Mouse (Mus musculus): ENCODE data around the gene Rasl10a. TPM values are rescaled to one million over a fixed set of nuclear protein-coding genes. Genes with fewer than 3 reads are reported as not detected.
A peak's percentile ranks its signal among the peaks of the same experiment; 100 is the strongest.

Rasl10a gene
- total and polyA plus RNA-seq, 2 experiments from 2014 or later = 4.7 to 4.8 TPM

GRCm38 (mm10) chr11:5015720-5016119 lies 42.2 kb upstream of the Rasl10a start:
- peak; percentile 86 for ATAC-seq
- Histone ChIP-seq H3K36me3 (ENCODE audit: insufficient read depth, low read length) (peaks cover 70% of the 10 kb centered on the region), H3K9ac (replicated peaks; ENCODE audit: low read length) (no peak overlapping the region)

GRCm38 (mm10) chr11:5016286-5016685 lies 41.6 kb upstream of the Rasl10a start:
- 88% methylated on average over 5 of the region's 5 CpGs for WGBS
- Histone ChIP-seq H3K4me3 (ENCODE audit: low read length) (no peak overlapping the region), H3K4me2 (ENCODE audit: low read depth, low read length) (no peak overlapping the region), H3K4me1 (ENCODE audit: insufficient read depth, low read length) (no peaks in the 10 kb centered on the region), H3K36me3 (ENCODE audit: insufficient read depth, low read length) (peaks cover 70% of the 10 kb centered on the region), H3K9ac (replicated peaks; ENCODE audit: low read length) (no peak overlapping the region), H3K9me3 (ENCODE audit: low read length) (no peaks in the 10 kb centered on the region), H3K27ac (no peak overlapping the region), H3K27me3 (ENCODE audit: insufficient read depth, low read length) (no peaks in the 10 kb centered on the region)
- TF ChIP-seq CTCF (IDR thresholded peaks at IDR 0.05; ENCODE audit: low read depth) = no peak
- ATAC-seq (peak; percentile 33; the same call in 1 of the 2 replicates), DNase-seq (ENCODE audit: low spot score) (no peak)

More at GRCm38 (mm10) chr11:5015720-5016119, 42.2 kb upstream of the Rasl10a start:
- DNase-seq (ENCODE audit: low spot score) = peak; percentile 82
- Histone ChIP-seq H3K27ac (no peak overlapping the region), H3K4me3 (ENCODE audit: low read length) (no peak overlapping the region), H3K4me1 (ENCODE audit: insufficient read depth, low read length) (no peaks in the 10 kb centered on the region), H3K9me3 (ENCODE audit: low read length) (no peaks in the 10 kb centered on the region), H3K27me3 (ENCODE audit: insufficient read depth, low read length) (no peaks in the 10 kb centered on the region), H3K4me2 (ENCODE audit: low read depth, low read length) (no peak overlapping the region)
- WGBS = 57% methylated on average over 2 of the region's 2 CpGs
- peak; percentile 80 for TF ChIP-seq CTCF (IDR thresholded peaks at IDR 0.05; ENCODE audit: low read depth)

GRCm38 (mm10) chr11:5017506-5017905 lies 40.4 kb upstream of the Rasl10a start:
- DNase-seq (ENCODE audit: low spot score) = peak; percentile 46
- H3K36me3 ChIP-seq (ENCODE audit: insufficient read depth, low read length) = peaks cover 68% of the 10 kb centered on the region
- no peak for ATAC-seq
- H3K27ac ChIP-seq = no peak overlapping the region
- peak; percentile 64 for TF ChIP-seq CTCF (IDR thresholded peaks at IDR 0.05; ENCODE audit: low read depth)
- no peak overlapping the region for H3K4me2 ChIP-seq (ENCODE audit: low read depth, low read length)
- no peaks in the 10 kb centered on the region for H3K9me3 ChIP-seq (ENCODE audit: low read length)
- 61% methylated on average over 6 of the region's 6 CpGs for WGBS
- no peak overlapping the region for H3K4me3 ChIP-seq (ENCODE audit: low read length)
- no peaks in the 10 kb centered on the region for H3K4me1 ChIP-seq (ENCODE audit: insufficient read depth, low read length)
- H3K9ac ChIP-seq (replicated peaks; ENCODE audit: low read length) = no peak overlapping the region
- H3K27me3 ChIP-seq (ENCODE audit: insufficient read depth, low read length) = no peaks in the 10 kb centered on the region

- Histone ChIP-seq H3K36me3 (ENCODE audit: insufficient read depth, low read length) (peaks cover 71% of the 10 kb centered on the region), H3K27me3 (ENCODE audit: insufficient read depth, low read length) (no peaks in the 10 kb centered on the region), H3K4me1 (ENCODE audit: insufficient read depth, low read length) (no peaks in the 10 kb centered on the region), H3K4me3 (ENCODE audit: low read length) (no peak overlapping the region), H3K4me2 (ENCODE audit: low read depth, low read length) (no peak overlapping the region), H3K9ac (replicated peaks; ENCODE audit: low read length) (no peak overlapping the region), H3K9me3 (ENCODE audit: low read length) (no peaks in the 10 kb centered on the region), H3K27ac (no peak overlapping the region)
- no peak for TF ChIP-seq CTCF (IDR thresholded peaks at IDR 0.05; ENCODE audit: low read depth)
- whole genome bisulfite sequencing = 92% methylated on average over 1 of the region's 1 CpGs
- ATAC-seq = no peak
- no peak for DNase-seq (ENCODE audit: low spot score)
These were observed 32.8 kb upstream of the Rasl10a start for GRCm38 (mm10) chr11:5025108-5025507.

GRCm38 (mm10) chr11:5028228-5028627 lies 29.7 kb upstream of the Rasl10a start:
- ATAC-seq (no peak), DNase-seq (ENCODE audit: low spot score) (no peak)
- Histone ChIP-seq H3K4me1 (ENCODE audit: insufficient read depth, low read length) (no peaks in the 10 kb centered on the region), H3K4me3 (ENCODE audit: low read length) (no peak overlapping the region), H3K27me3 (ENCODE audit: insufficient read depth, low read length) (no peaks in the 10 kb centered on the region), H3K9ac (replicated peaks; ENCODE audit: low read length) (no peak overlapping the region), H3K4me2 (ENCODE audit: low read depth, low read length) (no peak overlapping the region), H3K36me3 (ENCODE audit: insufficient read depth, low read length) (peaks cover 76% of the 10 kb centered on the region), H3K27ac (no peak overlapping the region), H3K9me3 (ENCODE audit: low read length) (no peaks in the 10 kb centered on the region)
- 91% methylated on average over 7 of the region's 7 CpGs for WGBS
- TF ChIP-seq CTCF (IDR thresholded peaks at IDR 0.05; ENCODE audit: low read depth) = no peak

GRCm38 (mm10) chr11:5032706-5033105 lies 25.2 kb upstream of the Rasl10a start:
- DNase-seq (ENCODE audit: low spot score) (no peak), ATAC-seq (no peak)
- 93% methylated on average over 10 of the region's 10 CpGs for WGBS
- peaks cover 78% of the 10 kb centered on the region for H3K36me3 ChIP-seq (ENCODE audit: insufficient read depth, low read length)
- no peaks in the 10 kb centered on the region for H3K9me3 ChIP-seq (ENCODE audit: low read length)
- no peak overlapping the region for H3K9ac ChIP-seq (replicated peaks; ENCODE audit: low read length)
- H3K4me2 ChIP-seq (ENCODE audit: low read depth, low read length) = no peak overlapping the region
- no peaks in the 10 kb centered on the region for H3K27me3 ChIP-seq (ENCODE audit: insufficient read depth, low read length)
- no peak for TF ChIP-seq CTCF (IDR thresholded peaks at IDR 0.05; ENCODE audit: low read depth)
- no peaks in the 10 kb centered on the region for H3K4me1 ChIP-seq (ENCODE audit: insufficient read depth, low read length)
- H3K27ac ChIP-seq = no peak overlapping the region
- H3K4me3 ChIP-seq (ENCODE audit: low read length) = no peak overlapping the region

- ATAC-seq = no peak
- no peaks in the 10 kb centered on the region for H3K9me3 ChIP-seq (ENCODE audit: low read length)
- DNase-seq (ENCODE audit: low spot score) = peak; percentile 34
- no peak overlapping the region for H3K9ac ChIP-seq (replicated peaks; ENCODE audit: low read length)
- no peaks in the 10 kb centered on the region for H3K27me3 ChIP-seq (ENCODE audit: insufficient read depth, low read length)
- no peak overlapping the region for H3K27ac ChIP-seq
- H3K36me3 ChIP-seq (ENCODE audit: insufficient read depth, low read length) = peaks cover 77% of the 10 kb centered on the region
- TF ChIP-seq CTCF (IDR thresholded peaks at IDR 0.05; ENCODE audit: low read depth) = no peak
- WGBS = 75% methylated on average over 3 of the region's 3 CpGs
- no peak overlapping the region for H3K4me2 ChIP-seq (ENCODE audit: low read depth, low read length)
- H3K4me3 ChIP-seq (ENCODE audit: low read length) = no peak overlapping the region
- H3K4me1 ChIP-seq (ENCODE audit: insufficient read depth, low read length) = no peaks in the 10 kb centered on the region
These were observed 24.8 kb upstream of the Rasl10a start for GRCm38 (mm10) chr11:5033136-5033535.

Data from hindbrain, postnatal 0 days (tissue).